Mouse (Mus musculus) olfactory bulb, adult 2 months (tissue): ENCODE results near the gene Mosmo.

Experiments
- CTCF ChIP-seq: fragments of 200-500 bp; IDR thresholded peaks from 2 replicates; pipeline ENCODE4 v1.5.1; 2012; ENCODE audit warnings: low read depth, mild to moderate bottlenecking, low read length, moderate library complexity; ENCODE audit not compliant: insufficient read depth
- POLR2A ChIP-seq: fragments of 200-500 bp; IDR thresholded peaks from 2 replicates; pipeline ENCODE4 v1.6.1; 2012; ENCODE audit warnings: mild to moderate bottlenecking, low read depth, low read length, moderate library complexity; ENCODE audit not compliant: insufficient read depth

- TF ChIP-seq POLR2A (no peak), CTCF (no peak)
These were observed 29.6 kb upstream of the Mosmo start for GRCm38 (mm10) chr7:120647849-120648248.
